Mouse (Mus musculus) left cerebral cortex, adult 18-20 months (tissue): ENCODE measurements around the gene Nfkbia. TPM values are rescaled to one million over a fixed set of nuclear protein-coding genes. Genes with fewer than 3 reads are reported as not detected.
A peak's percentile ranks its signal among the peaks of the same experiment; 100 is the strongest.

Experiments
- DNase-seq, 2 experiments: peaks; one replicate each; pipeline ENCODE4 v3.0.0; 2021 to 2022; ENCODE audit warnings: low spot score in 2 of 2, mixed read lengths in 1 of 2
- total RNA-seq, 2 experiments: library from RNA; stranded (reverse); gene quantifications; 2 replicates each; pipeline ENCODE4 v1.2.3; 2021

The Nfkbia gene
- total RNA-seq, 2 experiments from 2014 or later = 27.2 to 32.0 TPM

DNA sequence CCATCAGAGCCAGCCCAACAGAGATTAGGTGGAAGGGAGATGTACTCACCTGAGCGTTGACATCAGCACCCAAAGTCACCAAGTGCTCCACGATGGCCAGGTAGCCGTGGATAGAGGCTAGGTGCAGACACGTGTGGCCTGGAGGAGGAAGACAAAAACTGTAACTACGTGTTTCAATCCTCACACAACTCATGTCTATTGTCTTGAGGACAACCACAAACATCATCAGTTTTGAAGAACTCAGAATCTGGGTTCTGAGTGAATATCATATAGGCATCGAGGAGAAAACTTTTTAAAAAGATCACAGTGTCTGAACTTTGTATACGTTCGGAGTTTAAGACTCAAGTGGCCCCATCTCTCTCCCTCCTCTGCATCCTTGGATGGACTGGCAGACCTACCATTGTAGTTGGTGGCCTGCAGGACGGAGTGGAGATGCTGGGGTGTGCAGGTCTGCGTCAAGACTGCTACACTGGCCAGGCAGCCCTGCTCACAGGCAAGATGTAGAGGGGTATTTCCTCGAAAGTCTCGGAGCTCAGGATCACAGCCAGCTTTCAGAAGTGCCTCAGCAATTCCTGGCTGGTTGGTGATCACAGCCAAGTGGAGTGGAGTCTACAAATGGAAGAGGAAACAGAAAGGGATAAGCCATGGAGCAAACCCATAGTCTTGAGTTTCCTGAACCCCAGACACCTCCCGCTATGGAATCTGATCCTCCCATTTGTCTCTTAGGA is 1.6 kb downstream of the Nfkbia start:
- DNase-seq = no peak

DNA sequence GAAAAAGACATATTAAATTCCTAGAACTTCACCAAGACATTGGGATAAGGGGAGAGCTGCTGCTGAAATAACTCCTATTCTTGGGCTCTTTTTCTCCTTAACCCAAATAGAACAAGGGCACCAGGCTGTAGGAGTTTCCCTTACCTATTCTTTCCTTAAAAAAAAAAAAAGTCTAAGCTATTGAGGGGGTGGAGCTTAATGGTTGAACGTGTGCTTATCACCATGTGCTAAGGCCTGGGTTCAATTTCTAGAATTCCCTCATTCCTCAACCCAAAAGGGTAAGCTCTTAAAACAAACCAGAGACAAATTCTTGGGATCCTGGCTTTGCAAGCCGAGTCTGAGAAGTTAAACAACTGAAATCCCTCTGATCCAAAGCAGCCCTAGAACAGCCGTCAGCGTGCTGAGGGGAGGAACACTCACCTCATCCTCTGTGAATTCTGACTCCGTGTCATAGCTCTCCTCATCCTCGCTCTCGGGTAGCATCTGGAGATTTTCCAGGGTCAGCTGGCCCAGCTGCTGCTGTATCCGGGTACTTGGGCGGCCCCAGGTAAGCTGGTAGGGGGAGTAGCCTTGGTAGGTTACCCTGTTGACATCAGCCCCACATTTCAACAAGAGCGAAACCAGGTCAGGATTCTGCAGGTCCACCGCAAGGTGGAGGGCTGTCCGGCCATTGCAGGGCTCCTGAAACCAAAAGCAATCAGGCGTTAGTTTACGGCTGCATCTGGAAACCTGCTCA is 2.3 kb downstream of the Nfkbia start:
- no peak for DNase-seq

DNA sequence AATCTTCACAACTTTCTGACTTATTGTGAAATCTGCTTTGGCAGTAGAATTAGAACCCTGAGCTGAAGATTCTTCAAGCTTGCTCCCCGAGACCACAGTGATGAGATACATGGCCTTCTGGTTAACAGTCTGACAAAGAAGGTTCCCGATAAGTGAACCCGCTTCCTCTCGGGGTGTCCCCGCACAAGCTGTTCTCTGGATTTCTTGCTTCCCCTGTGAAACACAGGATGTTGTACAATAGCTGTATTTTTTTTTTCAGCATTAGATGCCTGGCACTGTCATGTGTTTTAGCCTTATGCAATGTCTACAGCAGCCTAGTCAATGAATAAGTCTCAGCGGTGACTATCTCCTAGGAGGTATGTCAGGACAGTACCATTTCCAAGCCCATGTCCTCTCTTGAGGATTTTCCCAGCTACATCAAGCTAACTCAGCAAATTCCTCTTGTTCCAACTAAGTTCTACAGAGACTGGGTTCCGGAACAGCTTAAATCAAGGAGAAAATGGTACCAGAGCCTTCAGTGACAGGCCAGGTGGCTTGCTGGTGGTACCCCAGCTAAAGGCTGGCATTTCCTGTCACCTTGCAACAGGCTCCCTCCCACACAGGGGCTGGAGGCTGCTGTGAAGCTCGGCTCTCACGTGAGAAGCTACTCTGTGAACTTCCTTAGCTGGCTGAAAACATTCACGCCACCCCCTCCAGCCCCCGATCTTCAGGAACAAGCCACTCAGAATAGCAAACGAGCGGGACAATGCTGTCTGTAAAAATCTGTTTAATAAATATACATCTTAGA is 3.6 kb downstream of the Nfkbia start:
- no peak for DNase-seq

GRCm38 (mm10) chr12:55487843-55488660 is 4.4 kb downstream of the Nfkbia start:
- DNase-seq = no peak

- DNase-seq = no peak
Measured at GRCm38 (mm10) chr12:55486923-55487674, 5.3 kb downstream of the Nfkbia start.

GRCm38 (mm10) chr12:55484800-55485199 is 7.6 kb downstream of the Nfkbia start:
- DNase-seq = no peak

GRCm38 (mm10) chr12:55484079-55484774 is 8.2 kb downstream of the Nfkbia start:
- no peak for DNase-seq

DNA sequence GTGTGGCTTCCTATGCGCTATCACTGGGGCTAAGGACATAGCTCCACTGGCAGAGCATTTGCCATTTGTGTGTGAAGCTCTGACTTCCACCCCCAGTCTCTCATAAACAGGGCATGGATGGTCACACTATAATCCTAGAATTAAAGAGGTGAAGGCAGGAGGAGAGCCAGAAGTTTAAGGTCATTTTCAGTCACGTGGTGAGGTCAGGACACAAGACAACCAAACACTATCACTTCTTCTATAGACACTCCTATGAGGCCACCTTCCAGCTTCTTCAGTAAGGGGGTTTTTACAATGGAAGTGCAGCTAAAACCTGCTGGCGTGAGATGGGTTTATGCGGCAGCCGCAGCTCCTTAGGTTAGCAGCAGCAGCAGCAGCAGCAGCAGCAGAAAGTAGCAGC is 8.9 kb downstream of the Nfkbia start:
- DNase-seq = no peak

GRCm38 (mm10) chr12:55482732-55483131 is 9.7 kb downstream of the Nfkbia start:
- no peak for DNase-seq

- no peak for DNase-seq
Measured at GRCm38 (mm10) chr12:55481739-55482138, 10.7 kb downstream of the Nfkbia start.

GRCm38 (mm10) chr12:55480471-55481153 is 11.8 kb downstream of the Nfkbia start:
- DNase-seq = no peak

DNA sequence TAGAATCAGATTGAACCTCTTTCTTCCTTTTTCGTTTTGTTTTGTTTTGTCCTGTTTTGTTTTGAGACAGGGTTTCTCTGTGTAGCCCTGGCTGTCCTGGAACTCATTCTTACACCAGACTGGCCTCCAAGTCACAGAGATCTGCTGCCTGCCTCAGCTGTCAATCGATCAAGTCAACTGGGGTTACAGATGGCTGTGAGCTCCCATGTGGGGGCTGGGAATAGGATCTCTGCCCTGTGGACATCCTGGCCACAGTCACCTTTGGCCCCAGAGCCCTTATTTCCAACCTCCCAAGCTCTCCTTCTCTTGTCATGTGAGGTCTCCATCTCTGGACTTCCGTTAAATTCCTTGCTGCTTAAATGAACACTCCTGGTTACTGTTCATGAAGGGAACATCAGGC is 13.5 kb downstream of the Nfkbia start:
- no peak for DNase-seq

GRCm38 (mm10) chr12:55474209-55474583 is 18.3 kb downstream of the Nfkbia start:
- DNase-seq = no peak

GRCm38 (mm10) chr12:55473250-55474208 is 18.9 kb downstream of the Nfkbia start:
- DNase-seq = peak in 1 of 2 experiments; percentile 22

DNA sequence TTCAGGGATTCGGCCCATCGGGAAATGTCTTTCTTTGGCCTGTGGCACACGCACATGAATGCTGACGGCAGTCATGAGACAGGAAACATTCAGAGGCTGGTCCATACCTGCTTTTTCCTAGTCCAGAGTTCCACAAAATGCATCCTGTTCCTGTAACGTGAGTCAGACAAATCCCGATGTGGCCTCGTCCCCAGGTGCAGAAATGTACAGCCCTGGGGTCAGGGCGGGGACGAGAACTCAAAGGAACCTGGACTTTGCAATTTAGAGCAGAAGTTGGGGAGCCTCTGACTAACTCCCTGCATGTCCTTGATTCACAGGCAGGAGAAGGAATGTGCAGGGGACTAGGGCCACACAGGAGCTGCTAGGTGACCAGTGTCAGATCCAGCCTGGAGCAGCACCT is 21.1 kb downstream of the Nfkbia start:
- DNase-seq = no peak

DNA sequence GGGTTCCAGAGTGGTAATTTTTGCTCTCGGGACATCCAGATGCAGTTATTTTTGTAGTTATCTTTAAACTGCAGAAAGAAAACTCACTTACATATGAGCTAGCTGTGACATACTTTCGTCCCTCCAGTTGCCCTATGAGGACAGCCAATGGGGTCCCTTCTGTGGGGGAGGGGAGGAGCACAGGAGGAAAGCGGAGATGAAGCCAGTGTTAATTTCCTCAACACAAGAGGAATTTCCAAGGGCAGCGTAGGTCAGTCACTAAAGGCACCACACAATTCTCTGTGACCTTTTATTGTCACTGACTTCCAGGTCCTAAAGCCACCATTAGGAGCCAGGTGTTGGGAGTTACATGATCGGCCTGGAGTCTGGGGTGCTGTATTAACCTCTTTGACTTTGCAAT is 22.0 kb downstream of the Nfkbia start:
- no peak for DNase-seq

- DNase-seq = no peak
Measured at GRCm38 (mm10) chr12:55467331-55468180, 24.9 kb downstream of the Nfkbia start.
